Mouse (Mus musculus) c-Kit-positive CD71-negative TER-119-negative erythroid progenitor cells, embryonic 14.5 days (primary cell): ENCODE results near the gene Cxcr2.

ENCODE experiments used
- DNase-seq: peaks from one replicate; pipeline ENCODE4 v3.0.0-alpha.2; 2013; ENCODE audit warnings: low read depth

Cxcr2 gene

GRCm38 (mm10) chr1:74197726-74198470 is 44.1 kb downstream of the Cxcr2 start:
- DNase-seq: no peak

DNA sequence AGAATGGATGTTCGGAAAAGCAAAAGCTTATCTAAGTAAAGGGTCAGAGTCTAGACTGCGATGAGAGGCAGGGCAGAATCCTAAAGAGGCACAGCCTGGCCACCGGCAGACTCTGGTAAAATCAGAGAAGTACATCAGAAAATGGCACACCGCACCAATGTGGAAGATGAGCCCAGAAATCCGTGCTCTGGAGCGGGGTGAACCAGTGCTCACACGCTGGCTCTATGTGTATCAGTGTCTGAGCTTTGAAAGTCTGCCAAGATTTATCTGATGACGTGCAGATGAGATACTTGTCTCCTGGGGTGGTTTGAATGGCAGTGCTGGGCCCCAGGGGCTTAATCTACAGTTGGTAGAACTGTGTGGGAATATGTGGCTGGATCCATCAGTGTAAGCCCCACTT is 45.3 kb downstream of the Cxcr2 start:
- no peak for DNase-seq

DNA sequence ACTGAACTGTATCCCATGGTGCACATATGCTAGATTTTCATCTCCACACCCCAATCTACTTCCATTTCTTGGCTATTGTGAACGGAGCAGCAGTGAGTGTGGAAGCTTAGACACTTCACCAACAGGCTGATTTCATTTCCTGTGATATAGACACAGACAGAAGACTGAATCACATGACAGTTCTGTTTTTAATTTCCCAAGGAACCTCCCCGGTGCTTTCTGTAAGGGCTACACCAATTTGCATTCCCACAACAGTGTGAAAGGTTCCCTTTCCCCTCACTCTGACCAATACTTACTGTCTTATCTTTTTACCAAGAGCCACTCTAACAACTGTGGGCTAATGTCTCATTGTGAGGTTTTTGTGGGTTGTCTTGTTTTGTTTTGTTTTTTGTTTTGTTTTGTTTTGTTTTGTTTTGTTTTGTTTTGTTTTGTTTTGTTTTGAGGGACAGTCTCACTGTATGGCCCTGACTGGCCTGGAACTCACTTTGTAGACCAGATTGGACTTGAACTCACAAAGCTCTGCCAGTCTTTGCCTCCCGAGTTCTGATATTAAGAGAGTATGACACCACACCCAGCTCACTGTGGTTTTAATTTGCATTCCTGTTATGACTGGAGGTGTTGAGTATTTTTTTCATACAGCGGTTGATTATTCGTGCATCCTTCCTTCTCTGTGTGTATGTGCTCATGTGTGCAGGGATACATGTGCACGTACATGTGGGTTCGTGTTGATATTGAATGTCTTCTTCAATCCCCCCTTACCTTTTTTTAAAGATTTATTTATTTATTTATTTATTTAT is 47.5 kb downstream of the Cxcr2 start:
- no peak for DNase-seq

- DNase-seq: no peak
Observed at GRCm38 (mm10) chr1:74203457-74203856, 49.7 kb downstream of the Cxcr2 start.

DNA sequence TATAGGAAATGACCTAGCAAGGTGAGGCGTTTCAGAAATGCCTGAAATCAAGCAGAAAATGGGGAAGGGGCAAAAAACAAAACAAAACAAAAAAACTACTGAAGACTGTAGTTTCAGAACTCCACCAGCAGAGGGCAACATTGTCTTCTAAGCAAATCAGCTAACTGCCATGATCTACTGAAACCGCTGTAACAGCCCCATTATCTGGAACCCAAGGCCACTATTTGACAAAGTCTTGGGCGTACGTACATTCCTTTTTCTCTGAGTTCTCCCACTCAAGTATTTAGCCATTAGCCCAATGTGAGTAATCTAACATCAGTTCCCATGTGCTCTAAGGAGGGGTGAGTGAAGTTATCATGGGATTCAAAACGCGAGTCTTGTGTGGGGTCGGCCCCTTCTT is 52.1 kb downstream of the Cxcr2 start:
- DNase-seq: peak; percentile 34

- DNase-seq: no peak
Observed at GRCm38 (mm10) chr1:74206642-74207041, 52.9 kb downstream of the Cxcr2 start.

GRCm38 (mm10) chr1:74207906-74208305 is 54.1 kb downstream of the Cxcr2 start:
- DNase-seq: no peak

DNA sequence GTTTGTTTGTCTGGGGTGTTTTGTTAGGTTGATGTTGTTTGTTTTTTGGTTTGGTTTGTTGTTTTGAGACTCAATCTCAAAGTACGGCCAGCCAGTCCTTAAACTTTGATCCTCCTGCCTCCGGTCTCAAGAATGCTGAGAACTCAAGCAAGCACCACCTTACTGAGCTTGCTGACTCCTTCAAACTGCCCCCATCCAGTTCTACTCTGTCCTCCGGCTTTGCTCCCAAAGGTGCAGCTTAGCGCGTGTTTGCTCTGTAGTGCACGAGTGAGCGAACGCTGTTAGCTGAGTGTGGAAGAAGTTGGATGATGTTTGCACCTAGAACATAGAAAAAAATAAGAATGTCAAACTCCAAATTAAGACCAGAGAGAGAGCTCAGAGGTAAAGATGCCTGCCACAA is 55.2 kb downstream of the Cxcr2 start:
- DNase-seq: no peak
